Mouse (Mus musculus) bone marrow macrophage, adult 2 months (primary cell): ENCODE measurements around the gene Trim25.

Experiments used
- CTCF ChIP-seq: IDR thresholded peaks from 2 replicates; pipeline ENCODE4 v1.5.1; 2012; ENCODE audit warnings: low read depth, mild to moderate bottlenecking, low read length, moderate library complexity
- POLR2A ChIP-seq: IDR thresholded peaks from 2 replicates; pipeline ENCODE4 v1.6.1; 2012; ENCODE audit warnings: mild to moderate bottlenecking, low read depth, low read length, borderline replicate concordance

DNA sequence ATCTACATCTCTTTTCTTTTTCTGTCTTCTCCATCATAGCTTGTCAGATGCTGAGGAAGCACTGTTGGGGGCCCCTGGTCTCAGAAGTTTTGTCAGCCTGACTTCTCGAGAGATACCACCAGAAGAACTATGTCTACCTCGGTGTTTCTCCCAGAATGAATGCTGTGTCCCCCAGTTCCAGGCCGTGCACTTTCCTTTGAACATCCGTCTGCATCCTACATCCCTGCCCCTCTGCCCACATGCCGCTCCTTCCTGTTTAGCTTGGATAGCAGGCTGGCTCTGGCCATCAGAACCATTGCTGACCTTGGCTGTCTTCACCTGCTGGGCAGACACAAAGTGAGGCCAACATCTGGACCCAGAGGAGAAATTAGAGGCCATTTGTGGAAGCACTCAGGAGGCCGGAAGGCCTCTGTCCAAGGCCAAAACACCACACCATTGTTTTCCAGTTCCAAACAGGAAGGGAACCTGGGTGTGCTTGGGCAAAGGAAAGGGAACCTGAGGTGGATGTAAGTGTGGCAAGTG, 68.2 kb downstream of the Trim25 start:
- no peak for TF ChIP-seq POLR2A
- no peak for TF ChIP-seq CTCF
